Mouse (Mus musculus) heart, postnatal 0 days (tissue): ENCODE results near the gene Mkks.

Experiments used
- CTCF ChIP-seq: IDR thresholded peaks from 2 replicates; pipeline ENCODE4 v1.5.1; 2016; ENCODE audit warnings: antibody characterized with exemption, control low read depth, low read depth
- EP300 ChIP-seq: IDR thresholded peaks from 2 replicates; pipeline ENCODE4 v1.6.1; 2016; ENCODE audit warnings: antibody characterized with exemption, low read depth

DNA sequence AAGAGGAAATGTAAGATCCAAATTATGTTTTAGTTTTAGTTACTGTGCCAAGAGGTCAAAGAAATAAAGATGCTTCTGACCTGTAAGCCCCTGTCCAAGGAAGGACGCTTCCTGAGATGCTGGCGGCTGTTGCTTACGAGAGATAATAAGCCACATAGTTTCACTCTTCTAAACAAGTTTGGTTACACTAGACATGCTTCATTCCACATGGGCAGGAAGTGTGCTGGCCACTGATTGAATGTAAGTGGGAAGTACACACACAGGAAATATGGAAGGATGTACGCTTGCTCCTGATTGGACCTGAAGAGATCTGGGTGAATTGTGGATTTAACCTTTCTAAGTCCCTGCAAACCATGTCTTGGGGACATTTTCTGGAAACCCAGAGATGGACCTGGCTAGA, 63.6 kb downstream of the Mkks start:
- no peak for TF ChIP-seq CTCF
- TF ChIP-seq EP300 = no peak
